Mouse (Mus musculus): ENCODE measurements around the gene Frmd4b. TPM values are rescaled to one million over a fixed set of nuclear protein-coding genes. Genes with fewer than 3 reads are reported as not detected.
"Not testable (repeated sequence)": the region's sequence is repeated elsewhere in the genome, so short reads cannot be mapped to it uniquely, and the experiment has no call there.

Frmd4b gene
- total RNA-seq, 4 experiments from 2014 or later: 19.7 to 35.2 (median 26.5) TPM

DNA sequence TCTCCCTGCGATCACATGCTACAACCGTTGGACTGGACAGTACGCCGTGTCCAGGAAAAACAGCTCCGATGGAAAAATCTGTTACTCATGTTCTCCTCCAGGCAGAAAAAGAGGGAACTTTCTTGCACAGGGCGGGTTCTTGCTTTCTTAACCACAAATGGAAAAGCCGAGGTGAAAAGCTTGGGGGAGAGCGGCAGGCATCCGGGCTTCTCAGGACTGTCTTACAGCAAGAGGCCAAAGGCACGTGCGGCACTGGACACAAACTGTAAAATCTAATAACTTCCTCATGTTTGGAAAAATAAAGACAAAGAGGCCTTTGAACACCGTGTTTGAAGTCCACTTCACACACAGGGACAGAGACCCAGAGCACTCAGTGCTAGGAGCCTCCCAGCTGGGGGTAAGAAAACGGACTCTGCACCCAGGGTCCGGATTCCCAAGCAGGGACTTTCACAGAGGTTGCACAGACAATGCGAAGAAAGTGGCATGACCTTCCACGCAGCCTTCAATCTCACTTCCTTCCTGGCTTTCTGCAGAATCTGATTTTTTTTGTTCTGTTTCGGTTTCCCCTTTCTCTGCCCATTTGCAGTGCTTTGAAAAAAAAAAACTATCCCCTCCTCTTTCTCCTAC lies 153.3 kb downstream of the Frmd4b start:
- DNase-seq: no peak

DNA sequence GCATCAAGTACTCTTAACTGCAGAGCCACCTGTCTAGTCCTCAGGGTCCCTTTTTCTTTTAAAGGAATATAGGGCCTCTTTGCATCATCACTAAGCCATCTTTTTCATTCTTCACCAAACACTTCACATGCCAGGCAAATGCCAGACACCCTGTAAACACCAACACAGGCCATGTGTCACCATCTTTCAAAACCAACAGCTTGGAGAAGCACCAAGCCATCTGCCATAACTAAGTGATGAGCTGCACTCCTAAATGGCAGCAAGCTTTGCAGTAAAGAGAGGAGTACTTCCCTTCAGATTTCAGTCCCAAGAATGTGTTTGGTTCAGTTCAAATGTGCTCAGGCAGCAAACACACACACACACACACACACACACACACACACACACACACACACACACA lies 154.9 kb downstream of the Frmd4b start:
- no peak for DNase-seq

DNA sequence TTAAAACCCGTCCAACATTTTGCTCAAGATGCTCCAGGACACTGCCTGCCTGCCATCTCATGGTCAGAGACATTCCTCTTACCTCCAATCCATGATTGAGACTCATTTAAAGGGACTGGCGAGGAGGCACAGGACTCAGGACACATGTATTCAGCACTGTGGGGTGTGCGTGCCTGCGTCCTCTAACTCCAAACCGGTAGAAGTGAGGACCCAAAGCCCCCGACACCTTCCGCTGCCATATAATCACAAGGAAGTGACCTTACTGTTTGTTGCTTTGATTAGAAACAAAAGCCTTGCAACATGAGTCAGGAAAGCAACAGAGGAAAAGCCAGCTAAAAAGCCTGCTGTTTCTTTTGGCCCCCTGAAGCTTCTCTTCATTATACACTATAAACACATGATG lies 158.2 kb downstream of the Frmd4b start:
- DNase-seq: no peak

DNA sequence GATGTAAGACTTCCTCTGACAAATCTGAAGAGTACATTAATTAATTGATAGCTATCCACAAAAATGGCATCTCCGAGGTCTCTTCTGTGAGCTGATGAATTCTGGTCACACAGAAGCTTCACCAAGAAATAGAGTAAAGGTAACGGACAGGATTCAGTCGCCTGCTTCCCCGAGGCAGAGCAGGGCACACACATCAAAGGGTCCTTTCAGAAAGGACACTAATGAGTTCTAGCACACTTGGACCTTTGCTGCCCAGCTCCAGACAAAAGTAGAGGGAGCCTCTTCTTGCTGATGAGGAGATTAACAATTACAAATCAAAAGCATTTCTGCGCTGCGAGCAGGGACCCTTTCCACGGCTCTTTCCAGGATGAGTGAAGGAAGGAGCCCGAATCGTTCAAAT lies 159.0 kb downstream of the Frmd4b start:
- no peak for DNase-seq

DNA sequence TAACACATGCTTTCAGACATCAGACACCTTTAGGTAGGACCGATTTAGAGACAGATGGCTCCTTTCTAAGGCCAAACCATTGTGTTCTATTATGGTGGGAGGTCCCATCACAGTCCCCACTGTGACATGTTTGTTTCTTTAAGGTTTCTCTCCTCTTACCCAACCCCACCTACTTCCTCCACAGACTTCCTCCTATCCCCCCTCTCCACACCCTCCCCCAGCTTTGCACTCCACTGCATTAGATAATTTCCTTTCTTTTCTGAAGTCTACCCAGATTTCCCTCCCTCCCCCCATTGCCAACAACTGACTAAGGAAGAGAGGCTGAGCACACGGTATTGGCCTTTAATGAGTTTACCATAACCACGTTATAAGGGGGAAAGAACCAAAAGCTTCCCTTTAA lies 159.4 kb downstream of the Frmd4b start:
- no peak for DNase-seq

DNA sequence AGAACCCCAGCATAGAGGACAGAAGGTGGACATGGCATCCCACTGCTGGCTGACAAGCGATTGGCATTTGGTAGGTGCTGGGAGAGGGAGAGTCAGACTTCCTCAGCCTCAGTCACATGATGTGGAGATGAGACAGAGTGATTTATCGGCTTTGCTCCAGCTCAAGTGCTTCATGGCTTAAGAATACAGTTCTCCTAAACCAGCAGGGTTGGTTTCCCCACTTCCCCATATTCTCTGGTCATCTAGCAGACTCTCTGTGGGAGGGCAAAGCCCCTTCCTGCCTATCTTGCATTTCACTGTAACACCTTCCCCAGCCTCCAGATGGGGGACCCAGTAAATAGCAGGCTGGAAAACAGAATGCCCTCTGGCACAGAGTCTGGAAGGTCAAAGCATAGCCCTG lies 160.1 kb downstream of the Frmd4b start:
- no peak for DNase-seq

DNA sequence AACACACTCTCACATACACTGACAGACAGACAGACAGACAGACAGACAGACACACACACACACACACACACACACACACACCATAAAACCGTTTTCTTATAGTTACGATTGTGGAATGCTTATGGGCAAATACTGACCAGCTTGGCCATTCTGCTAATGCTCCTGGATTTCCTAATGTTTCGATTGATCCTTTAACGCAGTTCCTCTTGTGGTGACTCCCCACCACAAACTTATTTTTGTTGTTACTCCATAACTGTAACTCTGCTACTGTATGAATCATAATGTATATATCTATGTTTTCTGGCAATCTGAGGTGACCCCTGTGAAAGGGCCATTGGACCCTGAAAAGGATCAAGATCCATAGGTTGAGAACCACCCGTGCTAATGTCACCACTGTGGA lies 165.1 kb downstream of the Frmd4b start:
- no peak for DNase-seq

DNA sequence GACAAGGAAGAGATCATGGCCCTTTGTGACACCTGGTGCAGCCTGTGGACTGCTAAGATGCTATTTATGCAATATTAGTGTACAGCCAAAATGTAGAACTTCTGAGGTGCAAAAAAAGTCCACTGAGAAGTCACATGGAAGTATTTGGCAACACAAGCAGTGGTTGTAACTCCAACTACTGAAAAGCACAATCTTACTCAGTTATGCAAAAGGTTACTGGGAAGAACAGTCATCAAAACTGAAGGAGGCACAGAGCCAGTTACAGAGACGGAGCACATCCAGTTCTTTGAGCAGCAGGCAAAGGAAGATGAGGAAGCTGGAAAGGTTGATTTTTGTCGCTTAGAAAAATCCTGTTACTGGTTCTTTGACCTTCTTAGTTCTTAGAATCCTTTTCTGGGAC lies 167.5 kb downstream of the Frmd4b start:
- DNase-seq: no peak

DNA sequence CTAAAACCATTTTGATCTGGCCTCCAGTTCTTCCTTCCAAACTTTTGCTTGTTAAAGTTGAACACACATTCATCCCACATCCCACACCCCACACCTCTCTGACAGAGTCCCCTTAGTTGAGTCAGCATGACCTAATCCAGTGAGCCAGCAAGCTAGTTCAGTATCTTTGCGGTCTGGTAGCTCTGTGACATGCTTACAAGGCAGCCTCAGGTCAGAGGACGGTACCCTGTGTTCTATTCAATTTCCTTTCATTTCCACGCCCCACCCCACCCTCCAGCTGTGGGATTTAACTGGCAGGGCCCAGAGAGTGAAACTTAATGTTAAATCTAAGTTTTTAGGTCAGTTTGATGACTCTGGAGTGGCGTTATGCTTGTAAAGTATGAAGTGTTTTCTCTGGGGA lies 170.3 kb downstream of the Frmd4b start:
- DNase-seq: peak; percentile 26

DNA sequence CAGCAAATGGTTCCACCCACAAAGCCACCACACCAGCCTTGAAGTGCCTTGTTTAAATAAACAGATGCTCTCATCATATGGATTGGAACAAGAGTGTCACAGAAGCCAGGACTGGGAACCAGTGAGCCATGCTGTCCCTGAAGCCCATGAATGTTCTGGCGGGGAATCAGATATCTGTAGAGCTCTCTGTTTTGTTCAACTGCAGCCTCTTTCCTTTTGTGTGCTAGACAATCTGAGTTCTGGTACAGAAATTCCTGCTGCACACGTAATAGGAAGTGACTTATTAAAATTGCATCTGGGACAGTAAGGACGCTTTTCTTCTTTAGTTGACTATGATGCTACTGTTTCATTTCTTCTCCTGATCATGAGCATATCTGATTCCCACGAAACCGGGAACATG lies 173.2 kb downstream of the Frmd4b start:
- DNase-seq: no peak

DNA sequence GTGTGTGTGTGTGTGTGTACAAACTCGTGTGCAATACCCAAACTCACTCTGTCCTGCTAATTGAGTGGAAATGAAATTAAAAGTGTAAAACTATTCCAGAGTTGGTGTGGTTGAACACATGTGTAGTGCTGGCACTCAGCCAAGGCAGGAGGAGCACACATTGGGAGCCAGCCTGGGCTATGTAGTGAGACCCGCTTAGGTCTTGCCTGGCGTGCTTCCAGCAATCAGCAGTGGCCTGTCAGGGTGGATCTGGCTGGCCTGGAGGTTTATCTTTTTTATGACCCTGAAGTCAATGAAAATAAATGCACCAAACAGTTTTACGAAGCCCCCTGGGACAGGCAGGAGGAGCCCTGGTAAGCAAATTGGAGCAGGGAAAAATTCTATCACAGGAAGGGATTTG lies 173.8 kb downstream of the Frmd4b start:
- DNase-seq: no peak

DNA sequence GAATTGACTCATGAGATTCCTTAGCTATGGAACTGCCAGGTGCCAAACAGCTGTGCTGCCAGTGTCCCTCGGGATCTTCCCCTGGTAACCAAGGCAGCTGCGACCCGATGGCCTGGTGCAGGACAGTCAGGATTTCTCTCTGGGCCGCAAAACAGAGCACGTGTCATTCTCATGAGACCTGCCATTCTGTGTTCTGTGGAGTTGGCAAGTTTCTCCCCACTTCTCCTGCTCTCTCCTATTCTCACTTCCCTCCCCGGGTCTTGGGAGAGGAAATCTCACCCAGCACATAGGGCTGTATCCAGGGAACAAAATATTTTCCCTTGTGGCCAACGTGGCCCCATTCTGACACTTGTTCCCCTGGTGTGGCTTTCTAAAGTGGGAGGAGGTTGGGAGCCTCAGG lies 176.0 kb downstream of the Frmd4b start:
- no peak for DNase-seq

DNA sequence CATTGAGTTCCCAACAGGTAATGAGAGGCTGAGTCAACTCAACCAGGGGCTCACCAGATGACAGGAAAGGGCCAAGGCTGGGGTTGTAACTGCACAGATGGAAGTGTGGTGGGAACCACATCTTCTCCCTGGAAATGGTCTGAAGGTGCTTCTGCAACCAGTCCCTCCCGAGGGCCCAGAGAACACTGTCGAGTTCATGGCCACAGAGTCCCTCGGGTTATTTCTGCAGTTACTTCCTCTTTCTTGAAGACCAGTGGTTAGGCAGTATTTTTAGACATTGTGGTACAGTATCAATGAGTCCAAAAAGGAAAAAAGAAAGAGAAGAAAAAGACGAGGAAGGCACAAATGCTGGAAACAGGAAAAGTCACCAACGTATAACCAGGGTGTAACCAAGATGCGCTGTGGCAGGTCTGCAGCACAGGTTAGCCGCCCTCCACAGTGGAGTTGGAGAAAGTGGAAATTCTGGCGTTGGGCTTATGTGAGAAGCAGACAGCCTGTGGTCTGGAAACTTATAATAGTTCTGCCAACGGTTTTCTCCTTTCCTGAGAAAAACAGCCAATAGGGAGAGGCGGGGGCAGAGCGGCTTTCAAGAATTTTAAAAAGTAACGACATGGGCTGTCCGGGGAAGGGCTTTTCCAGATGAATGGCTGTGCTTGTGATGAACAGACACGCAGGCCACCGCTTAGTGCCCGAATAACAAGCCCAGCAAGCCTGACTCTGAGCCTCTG lies 178.3 kb downstream of the Frmd4b start:
- DNase-seq: no peak

DNA sequence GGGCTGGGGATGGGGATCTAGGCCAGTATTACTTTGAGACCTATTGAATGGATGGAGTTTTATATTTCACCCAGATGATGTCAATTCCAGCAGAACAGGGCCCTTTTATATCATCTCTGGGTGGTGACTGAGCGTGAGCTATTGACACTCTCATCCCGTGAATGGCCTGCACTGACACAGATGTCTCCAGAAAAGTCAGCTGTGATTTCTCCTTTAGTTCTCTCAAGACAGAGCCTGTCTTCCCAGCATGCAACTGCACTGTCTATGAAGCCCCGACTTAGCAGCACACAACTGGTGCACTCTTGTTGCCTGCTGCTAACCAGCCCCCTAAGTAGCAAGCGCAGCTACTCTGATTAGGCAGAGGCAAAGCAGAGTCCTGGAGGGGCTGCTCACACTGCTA lies 182.6 kb downstream of the Frmd4b start:
- DNase-seq: no peak

DNA sequence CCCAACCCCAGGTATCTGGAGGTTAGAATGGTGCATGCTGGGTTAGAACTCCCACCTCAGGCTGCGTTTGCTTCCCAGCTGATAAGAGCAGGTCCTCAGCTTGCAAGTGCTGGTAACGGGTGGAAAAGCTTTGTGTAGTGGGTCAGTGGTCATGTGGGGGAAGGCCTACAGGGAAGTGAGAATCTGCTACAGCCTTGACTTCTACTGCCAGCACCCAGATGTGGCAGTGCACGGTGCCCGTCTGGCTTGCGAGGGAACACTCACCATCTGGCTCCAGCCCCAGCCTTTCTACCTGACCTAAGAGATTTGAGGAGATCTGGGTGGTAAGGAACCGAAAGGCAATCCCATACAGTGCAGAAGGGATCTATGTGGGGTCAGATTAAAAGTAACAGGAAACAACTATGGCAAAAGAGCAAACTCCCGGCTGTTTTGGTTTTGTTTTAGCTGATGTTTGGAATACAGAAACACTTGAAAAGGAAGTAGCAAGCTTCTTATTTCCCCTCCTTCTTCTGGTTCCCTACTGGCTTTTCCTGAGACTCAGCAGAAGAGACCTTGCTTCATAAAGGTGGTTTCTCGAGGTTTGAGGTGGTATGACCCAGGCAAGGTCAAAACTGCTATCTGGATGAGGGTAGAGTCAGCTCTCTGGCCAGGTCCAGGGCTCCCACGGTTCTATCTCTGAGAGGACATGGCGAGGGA lies 185.9 kb downstream of the Frmd4b start:
- no peak for DNase-seq

DNA sequence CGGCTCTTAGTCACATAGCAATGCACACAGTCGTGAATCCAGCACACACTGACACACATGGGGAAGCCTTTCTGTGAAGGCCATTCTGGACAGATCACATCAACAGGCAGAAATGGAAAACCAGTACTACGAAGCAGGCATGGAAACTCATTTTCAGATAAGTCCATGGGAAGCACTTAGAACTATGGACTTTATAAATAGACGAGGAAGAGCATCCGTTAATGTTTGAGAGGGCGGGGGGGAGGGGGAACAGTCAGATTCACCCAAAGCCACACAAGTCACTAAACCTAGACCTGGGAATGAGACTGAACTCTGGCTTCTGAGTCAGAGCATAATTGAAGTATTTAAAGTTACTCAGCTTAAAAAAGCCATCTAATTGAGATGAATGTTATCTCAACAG lies 186.8 kb downstream of the Frmd4b start:
- DNase-seq: no peak

DNA sequence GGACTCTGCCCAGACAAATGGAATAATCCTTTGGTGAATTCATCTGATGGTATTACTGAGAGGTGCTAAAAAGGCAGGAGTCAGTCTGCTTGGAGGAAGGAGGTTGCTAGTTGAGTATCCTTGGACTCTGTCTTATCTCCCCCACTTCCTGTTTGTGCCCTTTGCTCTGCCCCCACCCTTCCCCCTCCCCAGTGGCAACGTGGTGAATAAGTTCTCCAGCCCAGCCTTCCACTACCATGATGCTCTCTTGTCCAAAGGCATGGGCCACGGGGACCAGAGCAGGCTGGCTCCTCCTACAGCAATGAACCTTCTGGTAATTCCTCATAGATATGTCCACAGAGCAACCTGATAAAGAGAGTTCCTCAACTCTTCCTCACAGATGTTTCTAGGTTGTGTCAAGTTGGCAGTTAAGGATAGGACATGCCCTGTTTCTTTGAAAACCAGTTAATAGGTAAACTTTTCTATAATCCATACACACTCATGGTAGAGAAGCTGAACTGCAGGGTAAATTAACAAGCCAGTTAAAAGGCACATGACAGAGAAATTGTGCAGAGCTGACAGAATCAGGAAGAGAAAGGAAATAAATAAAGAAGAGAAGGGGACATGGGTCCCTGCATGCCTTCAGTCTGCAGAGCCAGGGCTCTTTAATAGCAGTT lies 187.5 kb downstream of the Frmd4b start:
- DNase-seq: no peak

DNA sequence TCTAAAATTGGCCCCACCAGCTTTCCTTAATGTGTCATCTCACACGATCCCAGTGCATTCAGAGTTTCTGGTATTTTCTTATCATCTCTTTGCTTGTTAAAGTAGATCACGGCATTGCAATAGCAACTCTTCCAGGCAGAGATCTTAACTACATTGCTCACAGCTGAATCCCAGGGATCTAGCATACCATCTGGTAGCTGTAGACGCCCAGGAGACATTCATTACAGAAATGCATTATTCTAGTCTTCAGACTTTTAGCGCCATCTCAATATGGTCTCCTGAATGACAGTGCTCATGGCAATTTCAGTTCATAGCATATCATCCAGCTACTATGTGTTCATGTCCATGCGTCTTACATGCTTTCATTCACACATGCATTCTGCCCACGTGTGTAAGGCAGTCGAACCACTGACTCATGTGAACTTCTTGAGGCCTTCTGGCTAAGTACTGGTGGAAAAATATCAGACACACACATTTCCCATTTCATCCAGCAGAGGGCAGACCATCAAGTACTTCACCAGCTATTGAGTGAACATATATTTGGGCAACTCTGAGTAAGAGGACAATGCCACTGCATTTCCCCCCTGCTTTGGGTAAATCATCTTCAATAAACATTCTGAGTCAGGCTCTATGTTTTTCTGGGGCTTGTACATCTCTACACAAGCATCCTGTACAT lies 197.4 kb downstream of the Frmd4b start:
- peak; percentile 61 for DNase-seq

DNA sequence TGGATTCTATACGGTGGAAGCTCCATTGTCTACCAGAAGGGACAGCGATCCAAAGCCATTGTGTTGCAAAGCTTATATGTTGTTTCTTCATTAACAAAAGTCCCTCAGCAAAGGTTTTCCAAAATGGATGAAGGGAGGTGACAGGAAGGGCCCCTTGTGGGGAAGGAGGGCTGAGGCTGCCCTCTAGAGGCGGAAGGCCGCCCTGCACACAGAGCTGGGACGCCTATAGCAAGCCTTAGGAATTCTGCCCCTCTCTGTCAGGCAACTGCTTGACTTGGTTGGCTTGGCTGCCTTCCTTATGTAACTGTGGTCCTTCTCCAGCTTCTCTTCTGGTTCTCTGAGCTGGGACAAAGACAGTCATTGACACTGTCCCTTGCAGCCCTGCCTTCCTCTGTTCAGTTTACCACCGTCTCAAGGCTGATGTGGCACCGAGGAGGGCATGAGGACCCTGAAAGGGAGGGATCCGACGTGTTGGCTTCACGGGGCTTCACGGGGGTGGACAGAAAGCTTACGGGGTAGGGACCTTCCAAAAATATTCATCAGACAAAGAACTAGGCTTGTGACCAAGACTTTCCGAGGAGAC lies 200.3 kb downstream of the Frmd4b start:
- peak; percentile 25 for DNase-seq

DNA sequence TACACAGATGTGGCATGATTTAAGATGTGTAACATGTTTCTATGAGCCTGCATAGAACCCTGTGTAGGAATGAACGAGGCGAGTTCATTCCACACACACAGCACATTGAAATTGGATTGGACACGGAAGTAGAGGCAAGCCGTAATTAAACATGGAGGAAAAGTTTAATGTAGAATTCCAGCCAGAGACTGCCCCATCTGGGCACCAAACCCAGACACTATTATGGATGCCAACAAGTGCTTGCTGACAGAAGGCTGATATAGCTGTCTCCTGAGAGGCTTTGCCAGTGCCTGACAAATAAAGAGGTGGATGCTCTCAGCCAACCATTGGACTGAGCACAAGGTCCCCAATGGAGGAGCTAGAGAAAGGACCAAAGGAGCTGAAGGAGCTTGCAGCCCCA lies 201.8 kb downstream of the Frmd4b start:
- not testable (repeated sequence) for DNase-seq

DNA sequence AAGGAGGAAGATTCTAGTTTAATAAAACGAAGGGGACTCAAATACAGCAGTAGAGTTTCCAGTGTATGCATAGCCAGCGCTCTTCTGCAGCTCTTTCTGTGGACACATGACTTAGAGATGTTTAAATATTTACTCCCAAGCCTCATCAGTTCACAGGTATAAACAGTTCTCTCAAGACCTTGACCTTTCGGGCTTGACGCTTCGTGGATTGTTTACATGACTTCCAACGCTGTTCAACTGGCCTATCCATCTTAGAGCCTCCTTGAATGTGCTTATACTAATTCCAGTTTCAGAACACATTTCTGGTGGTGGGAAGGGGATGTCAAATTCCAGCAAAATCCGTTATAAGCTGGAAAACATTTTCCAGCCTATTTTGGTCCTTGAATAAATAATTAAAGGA lies 203.9 kb downstream of the Frmd4b start:
- no peak for DNase-seq

DNA sequence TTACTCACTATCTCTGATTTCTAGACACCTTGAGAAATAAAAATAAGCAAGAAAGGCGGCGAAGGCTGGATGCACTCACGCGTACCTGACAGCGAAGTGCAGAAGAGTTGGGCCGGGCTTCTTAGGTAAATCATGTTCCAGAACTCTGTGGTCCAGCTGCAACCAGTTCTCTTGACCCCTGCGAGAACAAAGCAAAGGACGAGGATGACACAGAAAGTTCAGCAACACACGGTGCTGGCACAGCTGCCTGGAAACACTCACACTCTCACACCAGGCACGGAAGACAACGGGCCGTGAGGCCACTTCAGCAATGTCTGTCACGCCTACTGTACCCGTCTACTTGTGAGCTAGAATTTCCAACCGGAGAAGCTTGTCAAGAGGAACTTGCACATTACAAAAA lies 204.9 kb downstream of the Frmd4b start:
- no peak for DNase-seq
